Mouse (Mus musculus) forebrain, embryonic 11.5 days (tissue): ENCODE measurements at regions not wholly inside any gene's neighbourhood (a gene's known extent, or its start where the extent isn't known, plus 50 kb on each side); places are given as distances from the start of the nearest gene placed in this dataset.

Source experiments
- ATAC-seq: fragments of 200-750 bp; cut with Nextera tagmentation; replicated peaks from 2 replicates; pipeline ENCODE4 v1.8.0; 2017; ENCODE audit warnings: moderate TSS enrichment; ENCODE audit not compliant: low FRiP score
- DNase-seq: peaks from one replicate; pipeline ENCODE4 v3.0.0-alpha.2; 2017; ENCODE audit warnings: low spot score
- H3K27ac ChIP-seq: fragments of 300-500 bp; sonication (generic); 2 replicates; pipeline ENCODE4 v1.5.1; 2014; ENCODE audit warnings: low read depth, low read length
- H3K27me3 ChIP-seq: fragments of 300-500 bp; sonication (generic); 2 replicates; pipeline ENCODE4 v1.6.1; 2014; ENCODE audit warnings: mild to moderate bottlenecking, low read length, mixed read lengths; ENCODE audit not compliant: control insufficient read depth, insufficient read depth
- H3K36me3 ChIP-seq: fragments of 300-500 bp; sonication (generic); 2 replicates; pipeline ENCODE4 v1.6.1; 2014; ENCODE audit warnings: mild to moderate bottlenecking, low read length, moderate library complexity, mixed read lengths; ENCODE audit not compliant: control insufficient read depth, insufficient read depth
- H3K4me1 ChIP-seq: fragments of 300-500 bp; sonication (generic); replicated peaks from 2 replicates; pipeline ENCODE4 v1.6.1; 2014; ENCODE audit warnings: low read length, mixed read lengths; ENCODE audit not compliant: control insufficient read depth, insufficient read depth
- H3K4me2 ChIP-seq: fragments of 300-500 bp; sonication (generic); 2 replicates; pipeline ENCODE4 v1.6.1; 2014; ENCODE audit warnings: low read depth, mild to moderate bottlenecking, low read length, moderate library complexity, mixed read lengths; ENCODE audit not compliant: severe bottlenecking
- H3K4me3 ChIP-seq: fragments of 300-500 bp; sonication (generic); 2 replicates; pipeline ENCODE4 v1.5.1; 2014; ENCODE audit warnings: low read depth, low read length
- H3K9ac ChIP-seq: fragments of 300-500 bp; sonication (generic); 2 replicates; pipeline ENCODE4 v1.6.1; 2014; ENCODE audit warnings: low read length
- H3K9me3 ChIP-seq: fragments of 300-500 bp; sonication (generic); 2 replicates; pipeline ENCODE4 v1.6.1; 2016; ENCODE audit warnings: low read length, mixed read lengths; ENCODE audit not compliant: control insufficient read depth
- WGBS: fragments of 180-500 bp; shearing (Covaris S2); extraction: QIAGEN DNeasy Blood & Tissue Kit; methylation state at CpG from one replicate; pipeline ENCODE4 v1.1.7; 2014; 5-methylcytosine and 5-hydroxymethylcytosine counted together

- no peaks in the 10 kb centered on the region for H3K4me1 ChIP-seq
- H3K4me2 ChIP-seq, result no peak overlapping the region
- WGBS, result 62% methylated on average over 4 of the region's 4 CpGs
- H3K9ac ChIP-seq, result no peak overlapping the region
- no peaks in the 10 kb centered on the region for H3K36me3 ChIP-seq
- H3K4me3 ChIP-seq, result no peak overlapping the region
- no peak overlapping the region for H3K27ac ChIP-seq
- ATAC-seq (no peak), DNase-seq (no peak)
- no peaks in the 10 kb centered on the region for H3K9me3 ChIP-seq
- H3K27me3 ChIP-seq, result no peaks in the 10 kb centered on the region
Measured at GRCm38 (mm10) chr13:26865930-26866555, 96.1 kb upstream of the Hdgfl1 start.

GRCm38 (mm10) chr13:26867794-26868193 lies 97.8 kb upstream of the Hdgfl1 start:
- 68% methylated on average over 3 of the region's 3 CpGs for WGBS
- no peak for DNase-seq

GRCm38 (mm10) chr13:26916477-26916876 lies 140.9 kb upstream of the Prl start:
- H3K9ac ChIP-seq, result no peak overlapping the region
- no peaks in the 10 kb centered on the region for H3K4me1 ChIP-seq
- no peaks in the 10 kb centered on the region for H3K27me3 ChIP-seq
- ATAC-seq (no peak), DNase-seq (no peak)
- WGBS, result 81% methylated on average over 7 of the region's 7 CpGs
- no peak overlapping the region for H3K4me2 ChIP-seq
- no peaks in the 10 kb centered on the region for H3K9me3 ChIP-seq
- no peaks in the 10 kb centered on the region for H3K36me3 ChIP-seq
- no peak overlapping the region for H3K27ac ChIP-seq
- no peak overlapping the region for H3K4me3 ChIP-seq

More at GRCm38 (mm10) chr13:26867794-26868193, 97.8 kb upstream of the Hdgfl1 start:
- no peaks in the 10 kb centered on the region for H3K36me3 ChIP-seq
- H3K4me2 ChIP-seq, result no peak overlapping the region
- H3K9me3 ChIP-seq, result no peaks in the 10 kb centered on the region
- no peak overlapping the region for H3K27ac ChIP-seq
- no peak overlapping the region for H3K9ac ChIP-seq
- no peaks in the 10 kb centered on the region for H3K27me3 ChIP-seq
- ATAC-seq, result no peak
- H3K4me3 ChIP-seq, result no peak overlapping the region
- no peaks in the 10 kb centered on the region for H3K4me1 ChIP-seq

- peak; percentile 90 for ATAC-seq
- WGBS, result 4% methylated on average over 4 of the region's 4 CpGs
Measured at GRCm38 (mm10) chr13:26932695-26933438, 124.5 kb upstream of the Prl start.

GRCm38 (mm10) chr13:26933838-26934237 lies 123.5 kb upstream of the Prl start:
- Histone ChIP-seq H3K27me3 (no peaks in the 10 kb centered on the region), H3K4me2 (no peak overlapping the region), H3K4me1 (0 out of 2 replicates have a peak, but pooled peaks cover 5% of the 10 kb centered on the region), H3K4me3 (no peak overlapping the region), H3K27ac (no peak overlapping the region), H3K9ac (no peak overlapping the region), H3K36me3 (no peaks in the 10 kb centered on the region), H3K9me3 (no peaks in the 10 kb centered on the region)
- DNase-seq, result no peak
- ATAC-seq, result no peak
- 48% methylated on average over 5 of the region's 5 CpGs for WGBS

More at GRCm38 (mm10) chr13:26932695-26933438, 124.5 kb upstream of the Prl start:
- Histone ChIP-seq H3K36me3 (no peaks in the 10 kb centered on the region), H3K9ac (no peak overlapping the region), H3K4me3 (no peak overlapping the region), H3K4me1 (0 out of 2 replicates have a peak, but pooled peaks cover 5% of the 10 kb centered on the region), H3K9me3 (no peaks in the 10 kb centered on the region), H3K4me2 (no peak overlapping the region), H3K27ac (peak overlapping the region; percentile 13; the same call in 1 of the 2 replicates), H3K27me3 (no peaks in the 10 kb centered on the region)
- DNase-seq, result peak; percentile 63

- H3K4me2 ChIP-seq, result no peak overlapping the region
- H3K27ac ChIP-seq, result no peak overlapping the region
- H3K36me3 ChIP-seq, result no peaks in the 10 kb centered on the region
- H3K4me3 ChIP-seq, result no peak overlapping the region
- DNase-seq (no peak), ATAC-seq (no peak)
- no peaks in the 10 kb centered on the region for H3K27me3 ChIP-seq
- H3K4me1 ChIP-seq, result no peaks in the 10 kb centered on the region
- no peaks in the 10 kb centered on the region for H3K9me3 ChIP-seq
- no peak overlapping the region for H3K9ac ChIP-seq
Measured at GRCm38 (mm10) chr13:26940436-26940835, 116.9 kb upstream of the Prl start.

- DNase-seq (no peak), ATAC-seq (no peak)
- Histone ChIP-seq H3K27me3 (no peaks in the 10 kb centered on the region), H3K27ac (no peak overlapping the region), H3K4me3 (no peak overlapping the region), H3K9me3 (no peaks in the 10 kb centered on the region), H3K4me2 (no peak overlapping the region), H3K4me1 (no peaks in the 10 kb centered on the region), H3K36me3 (no peaks in the 10 kb centered on the region), H3K9ac (no peak overlapping the region)
- 92% methylated on average over 3 of the region's 3 CpGs for WGBS
Measured at GRCm38 (mm10) chr13:26944487-26944886, 112.9 kb upstream of the Prl start.

- 95% methylated on average over 2 of the region's 2 CpGs for WGBS
Measured at GRCm38 (mm10) chr13:26951461-26951860, 105.9 kb upstream of the Prl start.

GRCm38 (mm10) chr13:26953834-26954233 lies 103.5 kb upstream of the Prl start:
- no peaks in the 10 kb centered on the region for H3K27me3 ChIP-seq
- DNase-seq (no peak), ATAC-seq (no peak)
- 96% methylated on average over 2 of the region's 2 CpGs for WGBS
- H3K9me3 ChIP-seq, result no peaks in the 10 kb centered on the region
- no peaks in the 10 kb centered on the region for H3K36me3 ChIP-seq
- H3K27ac ChIP-seq, result no peak overlapping the region
- H3K4me2 ChIP-seq, result no peak overlapping the region
- no peak overlapping the region for H3K9ac ChIP-seq
- no peaks in the 10 kb centered on the region for H3K4me1 ChIP-seq
- H3K4me3 ChIP-seq, result no peak overlapping the region

More at GRCm38 (mm10) chr13:26951461-26951860, 105.9 kb upstream of the Prl start:
- ATAC-seq, result no peak
- H3K9me3 ChIP-seq, result no peaks in the 10 kb centered on the region
- no peak overlapping the region for H3K4me2 ChIP-seq
- H3K9ac ChIP-seq, result no peak overlapping the region
- DNase-seq, result no peak
- no peaks in the 10 kb centered on the region for H3K27me3 ChIP-seq
- H3K4me3 ChIP-seq, result no peak overlapping the region
- no peaks in the 10 kb centered on the region for H3K4me1 ChIP-seq
- H3K36me3 ChIP-seq, result no peaks in the 10 kb centered on the region
- no peak overlapping the region for H3K27ac ChIP-seq
